Mouse (Mus musculus) left cerebral cortex, postnatal 10 days (tissue): Measurements from ENCODE around the gene Atl1. TPM values are rescaled to one million over a fixed set of nuclear protein-coding genes. Genes with fewer than 3 reads are reported as not detected.
A peak's percentile ranks its signal among the peaks of the same experiment; 100 is the strongest.

Experiments used
- DNase-seq, 2 experiments: peaks; one replicate each; pipeline ENCODE4 v3.0.0; 2021 to 2022; ENCODE audit warnings: low spot score in 2 of 2, mixed read lengths in 1 of 2; ENCODE audit errors: extremely low spot score in 1 of 2
- intact Hi-C: fragments of 180-260 bp; cut with DNase I; formaldehyde crosslinking; loops from one replicate; pipeline ENCODE4 v1.15.1; 2025
- total RNA-seq, 2 experiments: library from RNA; stranded (reverse); gene quantifications; 2 replicates each; pipeline ENCODE4 v1.2.3; 2021

Atl1 gene
- total RNA-seq, 2 experiments from 2014 or later, result 225 to 235 TPM

- DNase-seq, result no peak
- intact Hi-C loops, result no loop called here
Observed at GRCm38 (mm10) chr12:69879739-69880138, 12.7 kb upstream of the Atl1 start.

DNA sequence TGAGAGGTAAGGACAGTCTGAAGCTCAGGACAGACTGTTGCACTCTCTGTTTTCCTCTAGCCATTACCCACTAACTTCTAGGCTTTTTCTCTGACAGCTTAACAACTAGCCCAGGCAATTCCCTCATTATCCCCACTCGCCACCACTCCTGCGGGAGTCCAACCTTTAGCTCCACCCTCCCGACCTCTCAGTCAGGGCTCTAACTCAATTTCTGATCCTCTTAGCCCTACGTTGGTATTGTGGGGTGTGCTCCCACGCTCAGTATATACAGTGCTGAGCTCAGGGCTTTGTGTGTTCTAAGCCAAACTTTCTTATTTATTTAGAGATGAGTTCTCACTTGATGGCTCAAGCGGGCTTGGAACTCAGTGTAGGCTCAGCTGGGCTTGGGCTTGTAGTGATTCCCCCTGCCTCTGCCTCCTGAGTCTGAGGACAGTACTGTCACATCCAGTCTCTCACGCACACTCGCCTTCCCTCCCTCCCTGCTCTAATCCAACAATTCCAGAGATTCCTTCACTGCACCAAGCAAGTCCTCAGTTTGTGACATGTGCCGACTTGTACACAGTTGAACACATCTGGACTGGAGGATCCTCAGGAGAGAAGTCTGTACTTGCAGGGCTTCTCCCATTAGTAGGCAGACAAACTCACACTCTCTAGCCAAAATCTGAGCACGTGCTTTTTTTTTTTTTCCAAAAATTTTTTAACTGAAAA lies 11.1 kb upstream of the Atl1 start:
- intact Hi-C loops, result no loop called here
- no peak for DNase-seq

GRCm38 (mm10) chr12:69884053-69884452 lies 8.4 kb upstream of the Atl1 start:
- intact Hi-C loops, result no loop called here
- no peak for DNase-seq

DNA sequence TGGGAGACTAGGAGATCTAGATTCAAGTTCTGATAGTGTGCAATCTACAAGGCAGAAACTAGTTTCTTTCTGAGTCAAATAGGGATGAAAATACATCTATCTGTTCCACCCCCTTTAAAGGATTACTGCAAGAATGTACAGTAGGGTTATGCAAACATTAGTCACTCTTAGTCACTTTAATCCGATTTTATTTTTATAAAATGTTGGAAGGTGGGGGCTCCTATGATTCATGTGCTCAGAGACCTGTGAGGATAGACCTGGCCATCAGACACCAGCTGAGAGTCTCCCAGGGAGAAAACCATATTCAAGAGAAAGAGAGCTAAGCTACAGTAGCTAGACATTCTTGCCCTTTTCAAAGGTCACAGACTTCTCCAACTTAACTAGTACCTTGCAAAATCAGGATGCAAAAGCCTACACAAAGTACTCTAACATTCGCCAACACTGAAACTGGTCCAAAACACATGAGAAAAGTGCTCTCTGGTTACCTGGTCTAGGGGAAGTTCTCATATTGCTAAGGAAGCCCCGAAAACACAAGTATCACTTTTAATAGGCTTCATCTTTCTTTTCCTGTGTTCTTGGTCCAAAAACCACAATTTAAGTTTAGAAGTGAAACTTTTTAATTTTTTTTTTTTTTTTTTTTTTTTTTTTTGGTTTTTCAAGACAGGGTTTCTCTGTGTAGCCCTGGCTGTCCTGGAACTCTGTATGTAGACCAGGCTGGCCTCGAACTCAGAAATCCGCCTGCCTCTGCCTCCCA lies 7.1 kb upstream of the Atl1 start:
- DNase-seq, result no peak
- intact Hi-C loops, result no loop called here

DNA sequence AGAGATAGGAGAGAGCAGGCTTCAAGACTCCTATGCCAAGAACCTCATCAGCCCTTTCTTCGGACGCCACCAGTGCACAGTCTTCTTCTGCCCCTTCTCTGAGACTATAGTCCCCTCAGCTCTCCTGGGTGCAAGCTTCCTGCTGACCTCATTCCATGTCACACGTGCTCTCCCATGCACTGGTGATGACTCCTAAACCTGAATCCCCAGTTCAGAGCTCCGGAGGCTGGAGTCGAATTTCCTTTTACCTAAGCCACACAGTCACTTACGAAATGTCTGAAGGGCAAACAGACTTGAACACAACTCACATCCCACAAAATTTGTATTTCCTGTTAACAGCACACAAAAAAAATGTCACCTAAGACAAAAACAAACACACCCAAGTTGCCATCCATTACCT lies 4.6 kb upstream of the Atl1 start:
- DNase-seq, result no peak
- intact Hi-C loops, result no loop called here

DNA sequence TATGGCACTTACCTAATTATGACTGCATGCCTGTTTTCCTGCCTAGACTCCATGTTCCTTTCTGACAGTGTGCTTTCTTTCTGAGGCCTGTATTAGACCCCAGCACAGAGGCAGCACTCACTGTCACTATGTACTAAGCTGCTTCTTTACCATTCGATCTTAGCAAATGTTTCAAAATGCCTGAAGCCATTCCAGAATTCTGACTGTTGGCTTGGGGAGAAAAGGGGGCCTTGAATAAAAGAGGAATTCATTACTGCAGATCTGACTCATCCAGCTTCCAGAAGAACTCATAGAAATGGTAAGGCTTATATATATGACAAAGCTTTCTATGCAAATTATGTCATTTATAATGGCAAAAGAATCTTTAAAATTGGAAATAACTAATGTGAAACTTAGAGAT lies 4.1 kb upstream of the Atl1 start:
- no peak for DNase-seq
- intact Hi-C loops, result no loop called here

DNA sequence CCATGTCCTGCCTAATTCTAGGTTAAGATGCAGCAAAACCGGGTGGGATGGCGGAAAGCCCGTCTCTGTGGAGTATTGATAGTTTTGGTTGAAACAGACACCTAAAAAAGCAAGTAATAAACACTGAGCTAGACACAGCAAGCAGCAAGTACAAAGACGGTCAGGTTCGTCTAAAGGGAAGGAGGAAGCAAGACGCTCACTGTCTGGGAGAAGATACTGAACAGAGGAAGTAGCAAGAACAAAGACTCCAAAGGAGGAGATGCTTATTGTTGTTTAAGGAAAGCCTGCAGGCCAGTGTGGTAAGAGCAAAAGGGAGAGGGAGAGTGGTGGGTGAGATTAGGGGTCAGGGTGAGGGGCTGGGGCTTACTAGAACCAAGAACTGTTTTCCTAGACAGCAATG lies 2.4 kb upstream of the Atl1 start:
- intact Hi-C loops, result loop anchor here (10.0 kb wide), 1 partner anchor 155 kb away; no protein-coding TSS in a partner anchor
- DNase-seq, result no peak

GRCm38 (mm10) chr12:69890476-69890875 lies 1.9 kb upstream of the Atl1 start:
- peak in 1 of 2 experiments; percentile 41 for DNase-seq
- intact Hi-C loops, result loop anchor here (10.0 kb wide), 1 partner anchor 156 kb away; no protein-coding TSS in a partner anchor

DNA sequence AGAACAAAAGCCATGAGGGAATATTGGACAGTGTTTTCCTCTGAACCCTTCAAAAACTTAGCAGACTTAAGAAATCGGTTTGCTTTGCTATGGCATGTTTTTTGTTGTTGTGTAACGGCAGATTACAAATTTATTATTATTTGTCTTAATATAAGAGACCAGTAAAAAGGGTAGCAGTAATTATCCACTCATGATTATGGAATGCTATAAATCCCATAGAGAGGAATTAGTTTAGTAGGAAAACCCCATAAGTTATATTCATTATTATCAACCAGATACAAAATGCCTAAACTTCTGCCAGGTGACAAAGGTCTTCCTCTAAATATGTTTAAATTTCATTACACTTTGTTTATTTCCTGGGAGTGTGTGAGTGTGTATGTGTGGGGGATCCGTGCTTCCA lies 693 bp upstream of the Atl1 start:
- no peak for DNase-seq
- intact Hi-C loops, result loop anchor here (10.0 kb wide), 1 partner anchor 157 kb away; no protein-coding TSS in a partner anchor

DNA sequence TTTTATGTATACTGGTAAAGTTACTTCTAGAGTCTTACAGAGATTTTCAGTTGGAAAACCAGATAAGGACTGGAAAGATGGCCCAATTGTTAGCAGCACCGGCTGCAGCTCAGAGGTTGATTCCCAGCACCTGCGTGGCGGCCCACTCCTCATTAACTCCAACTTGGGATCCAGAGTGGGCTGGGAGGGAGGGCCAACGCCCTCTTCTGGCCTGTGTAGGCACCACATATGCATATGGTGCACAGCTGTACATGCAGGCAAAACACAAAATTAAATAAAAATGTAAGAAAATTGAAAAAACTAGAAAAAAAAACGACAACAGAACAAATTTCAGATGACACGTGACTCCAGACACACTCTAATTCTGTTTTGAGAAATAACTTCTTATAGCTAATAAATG lies 1.5 kb downstream of the Atl1 start:
- DNase-seq, result no peak

DNA sequence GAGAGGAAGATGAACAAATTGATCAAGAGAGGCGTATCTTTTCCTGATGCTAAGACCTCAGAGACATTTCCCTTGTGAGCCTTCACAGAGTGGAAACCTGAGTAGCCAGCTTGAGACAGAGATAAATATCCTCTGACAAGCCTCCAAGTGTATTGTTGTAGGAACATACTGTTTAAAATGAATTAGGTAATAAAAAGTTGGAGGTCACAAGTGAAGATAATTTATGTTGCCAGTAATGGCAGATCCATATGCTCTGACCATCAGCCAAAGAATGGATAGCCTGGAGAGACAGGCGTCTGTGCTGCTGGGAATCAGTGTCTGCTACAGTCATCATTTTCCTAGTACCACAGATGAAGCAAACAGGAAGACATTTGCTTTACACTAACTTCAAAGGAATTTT lies 2.6 kb downstream of the Atl1 start:
- intact Hi-C loops, result loop anchor here (10.0 kb wide), 1 partner anchor 160 kb away; no protein-coding TSS in a partner anchor
- no peak for DNase-seq

More for the DNA sequence above, 1.5 kb downstream of the Atl1 start:
- intact Hi-C loops, result loop anchor here (10.0 kb wide), 1 partner anchor 159 kb away; no protein-coding TSS in a partner anchor

- intact Hi-C loops, result loop anchor here (10.0 kb wide), 1 partner anchor 163 kb away; no protein-coding TSS in a partner anchor
Observed at GRCm38 (mm10) chr12:69898119-69898518, 5.7 kb downstream of the Atl1 start.

DNA sequence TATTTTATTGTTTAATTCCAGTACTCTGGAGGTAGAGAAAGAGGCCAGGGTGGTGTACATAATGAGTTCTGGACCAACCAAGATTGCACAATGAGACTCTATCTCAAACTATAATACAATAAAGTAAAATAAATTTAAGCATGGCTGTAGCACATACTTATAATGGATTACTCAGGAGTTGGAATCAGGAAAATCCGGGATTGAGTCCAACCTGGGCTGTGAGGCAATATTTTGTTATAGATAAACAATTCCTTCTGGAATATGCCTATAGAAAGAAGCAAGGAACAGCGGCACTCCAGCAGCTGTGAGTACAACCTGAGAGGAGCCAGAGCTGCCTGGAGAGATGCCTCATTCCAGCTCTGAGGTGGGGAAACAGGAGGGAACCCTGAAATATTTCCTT lies 12.6 kb downstream of the Atl1 start:
- no peak for DNase-seq
- intact Hi-C loops, result no loop called here

More at GRCm38 (mm10) chr12:69898119-69898518, 5.7 kb downstream of the Atl1 start:
- no peak for DNase-seq

DNA sequence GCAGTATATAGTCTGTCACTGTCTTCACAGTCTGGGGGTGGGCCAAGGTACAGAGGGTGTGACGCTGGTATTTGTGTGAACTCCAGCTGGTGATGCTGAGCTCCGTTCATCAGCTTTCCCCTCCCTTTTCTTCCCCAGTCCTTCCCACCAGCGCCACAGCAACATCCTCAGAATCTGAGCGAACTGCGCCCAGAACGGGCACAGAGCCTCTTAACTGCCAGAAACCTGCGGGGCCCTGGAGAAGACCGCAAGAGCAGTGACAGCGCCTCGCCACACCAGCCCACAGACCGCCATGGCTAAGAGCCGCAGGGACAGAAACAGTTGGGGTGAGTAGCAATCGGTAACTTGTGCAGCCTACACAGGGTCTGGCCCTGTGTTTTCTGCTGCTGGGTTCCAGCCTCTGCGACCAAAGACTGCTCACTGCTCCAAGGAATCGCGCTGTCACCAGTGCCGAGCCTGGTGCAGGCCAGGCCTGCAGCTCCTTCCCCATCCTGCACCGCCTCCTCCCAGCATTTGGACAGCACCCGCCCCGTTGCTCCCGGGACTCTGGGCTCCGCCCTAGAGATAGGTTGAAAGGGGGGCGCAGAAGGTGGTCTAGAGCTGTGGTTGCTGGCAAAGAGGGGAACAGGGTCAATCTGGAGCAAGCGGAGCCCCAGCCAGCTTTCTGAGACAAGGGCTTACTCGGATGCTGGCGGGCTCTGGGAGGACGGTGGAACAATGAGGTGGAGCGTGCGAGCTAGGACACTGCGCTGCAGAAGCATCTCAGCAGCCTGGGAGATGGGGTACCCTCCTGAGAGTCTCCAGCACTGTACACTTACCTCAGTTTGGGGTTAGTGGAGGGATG lies 15.5 kb downstream of the Atl1 start:
- DNase-seq, result peak; percentile 58 to 66
- intact Hi-C loops, result no loop called here

DNA sequence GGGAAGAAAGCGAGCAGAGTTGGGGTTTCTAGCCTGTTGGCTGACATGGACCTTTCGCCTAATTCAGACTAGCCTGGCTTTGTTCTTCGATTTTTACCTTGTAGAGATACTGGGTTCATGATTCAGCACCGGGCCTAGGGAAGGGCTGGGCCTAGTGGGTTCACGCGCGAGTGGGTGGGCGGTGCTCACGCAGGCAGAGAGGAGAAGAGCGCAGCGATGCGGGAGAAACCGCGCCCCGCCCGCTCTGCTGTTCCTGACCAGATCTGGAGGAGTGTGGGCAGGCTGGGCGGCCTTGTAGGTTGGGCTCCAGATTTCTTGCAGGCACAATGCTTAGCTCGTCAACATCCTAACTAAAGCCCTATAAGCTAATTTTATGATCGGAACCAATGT lies 16.1 kb downstream of the Atl1 start:
- DNase-seq, result peak; percentile 75 to 86
- intact Hi-C loops, result no loop called here

GRCm38 (mm10) chr12:69911906-69912305 lies 19.5 kb downstream of the Atl1 start:
- intact Hi-C loops, result no loop called here
- no peak for DNase-seq

DNA sequence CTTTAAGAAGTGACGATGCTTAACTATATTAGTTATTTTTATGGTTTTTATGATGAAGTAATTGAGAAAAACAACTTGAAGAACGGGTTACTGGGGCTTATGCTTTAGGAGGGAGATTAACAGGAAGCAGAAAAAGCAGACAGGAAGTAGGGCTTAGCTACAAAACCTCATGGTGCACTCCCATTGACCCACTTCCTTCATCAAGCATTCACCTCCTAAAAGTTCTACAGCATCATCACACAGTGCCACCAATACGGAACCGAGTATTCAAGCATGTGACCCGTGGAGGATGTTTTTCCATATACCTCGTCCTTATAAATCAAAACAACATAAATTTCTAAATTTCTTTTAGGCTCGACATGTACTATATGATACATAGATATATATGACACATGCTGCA lies 20.3 kb downstream of the Atl1 start:
- DNase-seq, result no peak
- intact Hi-C loops, result no loop called here

GRCm38 (mm10) chr12:69917870-69918269 lies 25.5 kb downstream of the Atl1 start:
- intact Hi-C loops, result no loop called here
- no peak for DNase-seq

- no peak for DNase-seq
- intact Hi-C loops, result no loop called here
Observed at GRCm38 (mm10) chr12:69922099-69922498, 29.7 kb downstream of the Atl1 start.
